Mouse (Mus musculus) embryonic facial prominence, embryonic 14.5 days (tissue): ENCODE measurements at regions not wholly inside any gene's neighbourhood (a gene's known extent, or its start where the extent isn't known, plus 50 kb on each side); places are given as distances from the start of the nearest gene placed in this dataset.
A peak's percentile ranks its signal among the peaks of the same experiment; 100 is the strongest.

Experiments used
- ATAC-seq: fragments of 200-750 bp; cut with Nextera tagmentation; 2 replicates; pipeline ENCODE4 v1.8.0; 2017; ENCODE audit warnings: low read depth, moderate number of reproducible peaks, moderate TSS enrichment
- DNase-seq: peaks from one replicate; pipeline ENCODE4 v3.0.0-alpha.2; 2015; ENCODE audit warnings: low spot score
- H3K27ac ChIP-seq: fragments of 300-500 bp; sonication (generic); replicated peaks from 2 replicates; pipeline ENCODE4 v1.5.1; 2014; ENCODE audit warnings: low read depth, mild to moderate bottlenecking, low read length, moderate library complexity
- H3K27me3 ChIP-seq: fragments of 300-500 bp; sonication (generic); replicated peaks from 2 replicates; pipeline ENCODE4 v1.6.1; 2014; ENCODE audit warnings: low read length; ENCODE audit not compliant: control insufficient read depth, insufficient read depth
- H3K36me3 ChIP-seq: fragments of 300-500 bp; sonication (generic); 2 replicates; pipeline ENCODE4 v1.6.1; 2014; ENCODE audit warnings: low read length, mixed read lengths; ENCODE audit not compliant: control insufficient read depth, insufficient read depth
- H3K4me1 ChIP-seq: fragments of 300-500 bp; sonication (generic); 2 replicates; pipeline ENCODE4 v1.6.1; 2014; ENCODE audit warnings: antibody characterized with exemption, low read length; ENCODE audit not compliant: control insufficient read depth, insufficient read depth
- H3K4me2 ChIP-seq: fragments of 300-500 bp; sonication (generic); 2 replicates; pipeline ENCODE4 v1.6.1; 2014; ENCODE audit warnings: low read depth, mild to moderate bottlenecking, low read length, moderate library complexity, mixed read lengths
- H3K4me3 ChIP-seq: fragments of 300-500 bp; sonication (generic); 2 replicates; pipeline ENCODE4 v1.5.1; 2014; ENCODE audit warnings: low read depth, mild to moderate bottlenecking, low read length
- H3K9ac ChIP-seq: fragments of 300-500 bp; sonication (generic); 2 replicates; pipeline ENCODE4 v1.6.1; 2014; ENCODE audit warnings: low read depth, mild to moderate bottlenecking, low read length, moderate library complexity, mixed read lengths
- H3K9me3 ChIP-seq: fragments of 300-500 bp; sonication (generic); 2 replicates; pipeline ENCODE4 v1.6.1; 2016; ENCODE audit warnings: low read length; ENCODE audit not compliant: control insufficient read depth
- WGBS: fragments of 180-500 bp; shearing (Covaris S2); extraction: QIAGEN DNeasy Blood & Tissue Kit; methylation state at CpG from one replicate; pipeline ENCODE4 v1.1.7; 2014; 5-methylcytosine and 5-hydroxymethylcytosine counted together

GRCm38 (mm10) chr1:155488966-155489661 lies 68.8 kb upstream of the Acbd6 start:
- Histone ChIP-seq H3K9ac (no peak overlapping the region), H3K36me3 (no peaks in the 10 kb centered on the region), H3K4me1 (no peaks in the 10 kb centered on the region), H3K4me3 (no peak overlapping the region), H3K27me3 (no peaks in the 10 kb centered on the region), H3K9me3 (no peaks in the 10 kb centered on the region), H3K4me2 (0 out of 2 replicates have a peak overlapping the region, but pooled peaks have one; percentile 7), H3K27ac (no peak overlapping the region)
- no peak for DNase-seq
- 68% methylated on average over 11 of the region's 11 CpGs for WGBS
- no peak for ATAC-seq

GRCm38 (mm10) chr1:155490131-155490530 lies 67.8 kb upstream of the Acbd6 start:
- Histone ChIP-seq H3K27ac (no peak overlapping the region), H3K4me2 (no peak overlapping the region), H3K27me3 (no peaks in the 10 kb centered on the region), H3K4me1 (no peaks in the 10 kb centered on the region), H3K9ac (no peak overlapping the region), H3K9me3 (no peaks in the 10 kb centered on the region), H3K4me3 (no peak overlapping the region), H3K36me3 (no peaks in the 10 kb centered on the region)
- no peak for ATAC-seq
- DNase-seq, result no peak
- 76% methylated on average over 7 of the region's 7 CpGs for WGBS

GRCm38 (mm10) chr1:155491205-155492026 lies 66.5 kb upstream of the Acbd6 start:
- H3K36me3 ChIP-seq, result no peaks in the 10 kb centered on the region
- H3K4me2 ChIP-seq, result peak overlapping the region; percentile 39
- ATAC-seq, result peak; percentile 57; the same call in 1 of the 2 replicates
- no peaks in the 10 kb centered on the region for H3K27me3 ChIP-seq
- H3K9me3 ChIP-seq, result no peaks in the 10 kb centered on the region
- no peaks in the 10 kb centered on the region for H3K4me1 ChIP-seq
- H3K9ac ChIP-seq, result no peak overlapping the region
- no peak overlapping the region for H3K27ac ChIP-seq
- DNase-seq, result peak; percentile 67
- no peak overlapping the region for H3K4me3 ChIP-seq
- WGBS, result 37% methylated on average over 24 of the region's 24 CpGs

GRCm38 (mm10) chr1:155493333-155493732 lies 64.6 kb upstream of the Acbd6 start:
- H3K9me3 ChIP-seq, result no peaks in the 10 kb centered on the region
- H3K4me2 ChIP-seq, result no peak overlapping the region
- H3K9ac ChIP-seq, result no peak overlapping the region
- no peaks in the 10 kb centered on the region for H3K27me3 ChIP-seq
- no peaks in the 10 kb centered on the region for H3K36me3 ChIP-seq
- DNase-seq (no peak), ATAC-seq (no peak)
- H3K27ac ChIP-seq, result no peak overlapping the region
- 84% methylated on average over 6 of the region's 6 CpGs for WGBS
- no peak overlapping the region for H3K4me3 ChIP-seq
- no peaks in the 10 kb centered on the region for H3K4me1 ChIP-seq

GRCm38 (mm10) chr1:155493799-155494198 lies 64.1 kb upstream of the Acbd6 start:
- no peak overlapping the region for H3K9ac ChIP-seq
- no peaks in the 10 kb centered on the region for H3K36me3 ChIP-seq
- DNase-seq (no peak), ATAC-seq (no peak)
- H3K27ac ChIP-seq, result no peak overlapping the region
- 75% methylated on average over 4 of the region's 4 CpGs for WGBS
- no peaks in the 10 kb centered on the region for H3K27me3 ChIP-seq
- no peaks in the 10 kb centered on the region for H3K4me1 ChIP-seq
- no peak overlapping the region for H3K4me2 ChIP-seq
- H3K4me3 ChIP-seq, result no peak overlapping the region
- H3K9me3 ChIP-seq, result no peaks in the 10 kb centered on the region

GRCm38 (mm10) chr1:155494347-155494746 lies 63.6 kb upstream of the Acbd6 start:
- H3K36me3 ChIP-seq, result no peaks in the 10 kb centered on the region
- H3K4me2 ChIP-seq, result no peak overlapping the region
- no peaks in the 10 kb centered on the region for H3K27me3 ChIP-seq
- WGBS, result 88% methylated on average over 2 of the region's 2 CpGs
- H3K9me3 ChIP-seq, result no peaks in the 10 kb centered on the region
- no peak overlapping the region for H3K4me3 ChIP-seq
- no peak overlapping the region for H3K27ac ChIP-seq
- no peak for DNase-seq
- H3K4me1 ChIP-seq, result no peaks in the 10 kb centered on the region
- H3K9ac ChIP-seq, result no peak overlapping the region
- no peak for ATAC-seq

GRCm38 (mm10) chr1:155499735-155500134 lies 58.2 kb upstream of the Acbd6 start:
- WGBS, result 89% methylated on average over 1 of the region's 1 CpGs
- H3K27ac ChIP-seq, result no peak overlapping the region
- H3K36me3 ChIP-seq, result no peaks in the 10 kb centered on the region
- no peak overlapping the region for H3K4me3 ChIP-seq
- H3K27me3 ChIP-seq, result no peaks in the 10 kb centered on the region
- no peak overlapping the region for H3K4me2 ChIP-seq
- no peak overlapping the region for H3K9ac ChIP-seq
- no peaks in the 10 kb centered on the region for H3K9me3 ChIP-seq
- H3K4me1 ChIP-seq, result 0 out of 2 replicates have a peak, but pooled peaks cover 4% of the 10 kb centered on the region
- DNase-seq, result no peak
- ATAC-seq, result no peak

- no peak for ATAC-seq
Measured at GRCm38 (mm10) chr1:155502867-155503266, 55.1 kb upstream of the Acbd6 start.

More at GRCm38 (mm10) chr1:155502867-155503266, 55.1 kb upstream of the Acbd6 start:
- Histone ChIP-seq H3K27ac (no peak overlapping the region), H3K9ac (no peak overlapping the region), H3K36me3 (no peaks in the 10 kb centered on the region), H3K4me2 (no peak overlapping the region), H3K4me1 (0 out of 2 replicates have a peak, but pooled peaks cover 16% of the 10 kb centered on the region), H3K27me3 (no peaks in the 10 kb centered on the region), H3K9me3 (no peaks in the 10 kb centered on the region), H3K4me3 (no peak overlapping the region)
- 64% methylated on average over 10 of the region's 10 CpGs for WGBS
- DNase-seq, result no peak
